Mouse (Mus musculus): ENCODE measurements around the gene Hsd11b2.

Hsd11b2 gene

DNA sequence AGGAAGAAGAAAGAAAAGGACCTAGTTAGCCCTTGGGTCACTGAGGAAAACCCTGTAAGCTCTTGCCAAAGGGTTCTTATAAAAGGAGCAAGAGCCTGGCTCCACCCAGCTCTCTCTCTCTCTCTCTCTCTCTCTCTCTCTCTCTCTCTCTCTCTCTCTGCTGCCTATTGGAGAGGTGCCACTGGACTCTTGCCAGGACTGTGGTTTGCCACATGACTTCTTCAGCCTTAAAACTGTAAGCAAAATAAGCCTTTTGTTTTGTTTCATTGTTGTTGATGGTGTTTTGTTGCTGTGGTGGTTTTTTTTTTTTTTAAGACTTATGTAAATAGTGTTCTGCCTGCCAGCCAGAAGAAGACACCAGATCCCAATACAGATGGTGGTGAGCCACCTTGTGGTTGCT, 54.9 kb downstream of the Hsd11b2 start:
- no peak for DNase-seq (ENCODE audit: low read depth, low spot score)
- no peaks in the 10 kb centered on the region for H3K36me3 ChIP-seq (ENCODE audit: control insufficient read depth, insufficient read depth, low read length, poor library complexity, severe bottlenecking)
- H3K27me3 ChIP-seq (ENCODE audit: control insufficient read depth, insufficient read depth, low read length, poor library complexity, severe bottlenecking): no peaks in the 10 kb centered on the region
